Mouse (Mus musculus): ENCODE measurements around the gene Ift27. TPM values are rescaled to one million over a fixed set of nuclear protein-coding genes. Genes with fewer than 3 reads are reported as not detected.
A peak's percentile ranks its signal among the peaks of the same experiment; 100 is the strongest.

The Ift27 gene
- polyA plus RNA-seq, 1 experiment from 2014 or later, result 42.1 TPM

DNA sequence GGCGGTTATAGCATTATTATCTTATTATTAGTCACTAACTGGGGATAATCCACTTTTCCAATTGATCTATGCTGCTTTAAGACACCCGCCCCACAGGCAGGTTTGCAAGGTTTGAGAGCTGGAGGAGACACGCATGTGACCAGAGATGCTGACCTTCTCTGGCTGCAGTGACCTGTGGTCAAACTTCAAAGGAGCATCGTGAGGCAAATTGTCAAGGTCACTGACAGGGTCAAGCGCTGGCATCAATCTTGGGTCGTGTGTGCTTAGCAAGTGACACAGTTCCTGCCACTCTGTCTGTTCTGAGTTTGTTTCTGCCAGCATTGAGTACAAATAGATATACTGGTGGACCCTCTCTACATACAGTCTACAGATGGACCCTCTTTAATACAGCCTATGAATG, 39.3 kb downstream of the Ift27 start:
- Histone ChIP-seq H3K4me3 (ENCODE audit: low read depth, low read length) (no peak overlapping the region), H3K27ac (ENCODE audit: low read depth, low read length) (no peak overlapping the region), H3K9ac (ENCODE audit: low read depth, low read length) (no peak overlapping the region), H3K4me1 (ENCODE audit: control insufficient read depth, insufficient read depth, low read length) (no peaks in the 10 kb centered on the region), H3K9me3 (replicated peaks; ENCODE audit: control insufficient read depth, low read length) (no peaks in the 10 kb centered on the region), H3K36me3 (ENCODE audit: control insufficient read depth, insufficient read depth, low read length) (no peaks in the 10 kb centered on the region), H3K27me3 (ENCODE audit: control insufficient read depth, insufficient read depth, low read length) (no peaks in the 10 kb centered on the region), H3K4me2 (no peak overlapping the region)
- WGBS (ENCODE audit: insufficient replicate concordance), result 51% methylated on average over 6 of the region's 6 CpGs
- no peak for ATAC-seq (replicated peaks; ENCODE audit: insufficient number of reproducible peaks, low FRiP score, low TSS enrichment)

DNA sequence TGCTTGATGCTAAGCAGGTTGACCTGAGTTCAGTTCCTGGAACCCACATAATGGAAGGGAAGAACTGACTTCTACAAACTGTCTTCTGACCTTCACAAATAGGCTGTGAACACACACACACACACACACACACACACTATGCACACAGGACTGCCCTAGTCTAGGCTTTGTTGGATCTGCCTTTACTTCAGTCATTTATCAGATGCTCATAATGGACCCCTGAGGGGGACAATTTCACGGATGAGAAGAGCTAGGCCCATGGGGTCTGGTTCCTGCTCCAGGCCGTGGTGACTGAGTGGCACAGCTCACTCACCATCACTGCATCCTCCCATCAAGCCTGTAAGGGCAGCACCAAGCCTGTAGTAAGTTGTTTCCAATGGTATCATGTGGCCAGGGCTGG, 40.5 kb downstream of the Ift27 start:
- 49% methylated on average over 2 of the region's 2 CpGs for WGBS (ENCODE audit: insufficient replicate concordance)
- H3K4me2 ChIP-seq, result no peak overlapping the region
- no peaks in the 10 kb centered on the region for H3K27me3 ChIP-seq (ENCODE audit: control insufficient read depth, insufficient read depth, low read length)
- H3K4me3 ChIP-seq (ENCODE audit: low read depth, low read length), result no peak overlapping the region
- no peaks in the 10 kb centered on the region for H3K9me3 ChIP-seq (replicated peaks; ENCODE audit: control insufficient read depth, low read length)
- H3K36me3 ChIP-seq (ENCODE audit: control insufficient read depth, insufficient read depth, low read length), result no peaks in the 10 kb centered on the region
- no peak overlapping the region for H3K9ac ChIP-seq (ENCODE audit: low read depth, low read length)
- no peak for ATAC-seq (replicated peaks; ENCODE audit: insufficient number of reproducible peaks, low FRiP score, low TSS enrichment)
- H3K27ac ChIP-seq (ENCODE audit: low read depth, low read length), result no peak overlapping the region
- H3K4me1 ChIP-seq (ENCODE audit: control insufficient read depth, insufficient read depth, low read length), result no peaks in the 10 kb centered on the region

DNA sequence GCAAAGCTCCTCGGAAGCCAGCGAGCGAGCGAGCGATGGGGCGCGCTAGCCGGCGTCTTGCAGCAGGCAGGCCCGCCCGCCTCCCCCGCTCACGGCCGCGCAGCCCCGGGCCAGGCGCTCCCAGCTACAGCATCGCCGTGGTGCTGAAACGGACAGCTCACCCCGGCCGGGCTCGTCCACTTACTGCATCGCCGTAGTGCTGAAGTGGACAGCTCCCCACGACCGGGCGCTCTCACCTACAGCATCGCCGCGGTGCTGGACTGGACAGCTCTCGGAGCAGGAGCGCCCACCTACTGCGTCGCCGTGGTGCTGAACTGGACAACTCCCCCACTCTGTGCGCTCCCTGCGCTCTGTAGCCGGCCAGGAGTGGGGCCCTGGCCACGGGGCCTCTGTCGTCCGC, 54.2 kb downstream of the Ift27 start, which contains the start of gene Cacng2:
Gene Cacng2 (minus strand): TSS at position 325 of the 400 bp plus-strand sequence.
- Histone ChIP-seq H3K4me1 (ENCODE audit: control insufficient read depth, insufficient read depth, low read length) (no peaks in the 10 kb centered on the region; the same call in 1 of the 2 replicates), H3K9ac (ENCODE audit: low read depth, low read length) (no peak within 1 kb of the TSS), H3K4me3 (ENCODE audit: low read depth, low read length) (peak within 1 kb of the TSS; percentile 23), H3K4me2 (peak within 1 kb of the TSS; percentile 57), H3K27ac (ENCODE audit: low read depth, low read length) (no peak within 1 kb of the TSS), H3K27me3 (ENCODE audit: control insufficient read depth, insufficient read depth, low read length) (peaks cover 17% of the 10 kb centered on the region), H3K9me3 (replicated peaks; ENCODE audit: control insufficient read depth, low read length) (no peaks in the 10 kb centered on the region), H3K36me3 (ENCODE audit: control insufficient read depth, insufficient read depth, low read length) (no peaks in the 10 kb centered on the region)
- under 1% methylated on average over 41 of the region's 42 CpGs for WGBS (ENCODE audit: insufficient replicate concordance)
- ATAC-seq (replicated peaks; ENCODE audit: insufficient number of reproducible peaks, low FRiP score, low TSS enrichment), result peak; percentile 87

DNA sequence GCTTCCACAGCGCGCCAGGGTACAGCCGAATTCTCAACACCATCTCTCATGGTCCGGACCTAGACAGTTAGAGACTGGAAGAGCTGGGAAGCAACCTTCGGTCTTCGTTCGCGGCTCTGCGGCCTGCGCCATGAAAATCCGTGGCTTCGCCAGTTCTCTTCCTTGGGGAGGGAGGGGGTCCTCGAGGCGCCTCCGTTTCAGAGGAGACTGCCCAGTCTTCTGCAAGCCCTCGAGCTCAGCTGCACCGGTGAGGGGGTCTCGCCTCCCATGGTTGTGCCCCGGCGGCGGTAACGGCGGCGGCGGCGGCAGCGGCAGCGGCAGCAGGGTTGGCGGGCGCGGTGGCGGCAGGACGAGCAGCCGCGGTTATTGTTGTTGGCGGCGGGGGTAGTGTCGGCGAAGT, 54.7 kb downstream of the Ift27 start:
- Histone ChIP-seq H3K27ac (ENCODE audit: low read depth, low read length) (no peak overlapping the region), H3K4me3 (ENCODE audit: low read depth, low read length) (peak overlapping the region; percentile 23), H3K9ac (ENCODE audit: low read depth, low read length) (no peak overlapping the region), H3K36me3 (ENCODE audit: control insufficient read depth, insufficient read depth, low read length) (no peaks in the 10 kb centered on the region), H3K9me3 (replicated peaks; ENCODE audit: control insufficient read depth, low read length) (no peaks in the 10 kb centered on the region), H3K4me1 (ENCODE audit: control insufficient read depth, insufficient read depth, low read length) (no peaks in the 10 kb centered on the region; the same call in 1 of the 2 replicates), H3K4me2 (peak overlapping the region; percentile 57), H3K27me3 (ENCODE audit: control insufficient read depth, insufficient read depth, low read length) (peaks cover 17% of the 10 kb centered on the region)
- WGBS (ENCODE audit: insufficient replicate concordance), result 10% methylated on average over 37 of the region's 39 CpGs
- ATAC-seq (replicated peaks; ENCODE audit: insufficient number of reproducible peaks, low FRiP score, low TSS enrichment), result no peak; the same call in 1 of the 2 replicates

DNA sequence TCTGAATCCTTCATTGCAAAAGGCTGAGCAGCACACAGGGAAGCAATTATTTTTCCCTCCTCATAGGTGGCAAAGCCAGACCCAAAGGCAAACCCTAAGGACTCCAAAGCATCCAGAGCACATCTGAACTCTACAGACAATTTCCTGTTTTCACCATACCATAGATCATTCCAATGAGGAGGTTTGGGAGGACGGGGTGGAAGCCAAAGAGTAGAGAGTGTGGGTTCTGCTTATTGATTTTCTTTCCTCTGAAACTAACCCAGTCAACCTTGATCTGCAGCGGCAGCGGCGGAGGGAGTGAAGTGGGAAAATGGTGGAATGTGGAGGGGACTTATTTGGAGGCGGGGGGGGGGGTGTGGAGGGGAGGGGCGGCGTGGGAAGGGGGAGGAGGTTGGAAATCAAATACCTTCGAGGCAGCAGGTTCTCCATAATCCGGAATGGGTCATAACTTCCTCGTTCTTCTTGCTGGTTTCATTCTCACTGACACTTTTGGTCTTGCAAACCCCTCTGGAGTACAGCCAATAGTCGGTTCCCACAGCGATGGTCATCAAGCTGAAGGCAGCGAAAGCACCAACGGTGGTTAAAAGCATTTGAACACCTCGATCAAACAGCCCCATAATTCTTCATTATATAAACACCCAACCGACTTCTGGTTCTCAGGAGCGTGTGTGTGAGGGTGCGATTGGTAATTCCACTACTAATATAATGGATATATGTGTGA, 55.5 kb downstream of the Ift27 start:
- no peaks in the 10 kb centered on the region for H3K9me3 ChIP-seq (replicated peaks; ENCODE audit: control insufficient read depth, low read length)
- 61% methylated on average over 18 of the region's 18 CpGs for WGBS (ENCODE audit: insufficient replicate concordance)
- ATAC-seq (replicated peaks; ENCODE audit: insufficient number of reproducible peaks, low FRiP score, low TSS enrichment), result no peak
- H3K27ac ChIP-seq (ENCODE audit: low read depth, low read length), result no peak overlapping the region
- no peaks in the 10 kb centered on the region; the same call in 1 of the 2 replicates for H3K4me1 ChIP-seq (ENCODE audit: control insufficient read depth, insufficient read depth, low read length)
- H3K9ac ChIP-seq (ENCODE audit: low read depth, low read length), result no peak overlapping the region
- no peaks in the 10 kb centered on the region for H3K36me3 ChIP-seq (ENCODE audit: control insufficient read depth, insufficient read depth, low read length)
- peaks cover 17% of the 10 kb centered on the region for H3K27me3 ChIP-seq (ENCODE audit: control insufficient read depth, insufficient read depth, low read length)
- H3K4me3 ChIP-seq (ENCODE audit: low read depth, low read length), result no peak overlapping the region
- H3K4me2 ChIP-seq, result no peak overlapping the region

DNA sequence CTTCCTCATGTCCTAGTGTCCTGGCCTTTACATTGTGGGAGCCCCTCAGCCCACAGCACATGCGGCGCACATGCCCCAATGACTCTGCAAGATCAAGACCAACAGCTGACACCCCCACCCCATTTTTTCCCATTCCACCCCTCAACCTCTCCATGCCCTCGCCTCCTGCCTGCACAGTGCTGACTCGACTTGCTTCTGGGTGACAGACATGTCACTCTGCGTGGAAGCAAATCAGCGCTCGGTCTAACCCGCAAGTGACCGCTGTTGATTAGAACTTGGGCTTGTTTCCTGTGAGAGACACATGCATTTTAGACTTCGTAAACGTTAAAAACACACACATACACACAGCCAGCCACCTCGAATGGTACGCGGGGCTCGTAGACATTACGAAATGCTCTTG, 56.2 kb downstream of the Ift27 start:
- peaks cover 17% of the 10 kb centered on the region for H3K27me3 ChIP-seq (ENCODE audit: control insufficient read depth, insufficient read depth, low read length)
- no peak overlapping the region for H3K9ac ChIP-seq (ENCODE audit: low read depth, low read length)
- ATAC-seq (replicated peaks; ENCODE audit: insufficient number of reproducible peaks, low FRiP score, low TSS enrichment), result no peak
- H3K4me1 ChIP-seq (ENCODE audit: control insufficient read depth, insufficient read depth, low read length), result no peaks in the 10 kb centered on the region; the same call in 1 of the 2 replicates
- no peak overlapping the region for H3K4me3 ChIP-seq (ENCODE audit: low read depth, low read length)
- no peak overlapping the region for H3K4me2 ChIP-seq
- 84% methylated on average over 16 of the region's 16 CpGs for WGBS (ENCODE audit: insufficient replicate concordance)
- no peaks in the 10 kb centered on the region for H3K9me3 ChIP-seq (replicated peaks; ENCODE audit: control insufficient read depth, low read length)
- H3K27ac ChIP-seq (ENCODE audit: low read depth, low read length), result no peak overlapping the region
- H3K36me3 ChIP-seq (ENCODE audit: control insufficient read depth, insufficient read depth, low read length), result no peaks in the 10 kb centered on the region

DNA sequence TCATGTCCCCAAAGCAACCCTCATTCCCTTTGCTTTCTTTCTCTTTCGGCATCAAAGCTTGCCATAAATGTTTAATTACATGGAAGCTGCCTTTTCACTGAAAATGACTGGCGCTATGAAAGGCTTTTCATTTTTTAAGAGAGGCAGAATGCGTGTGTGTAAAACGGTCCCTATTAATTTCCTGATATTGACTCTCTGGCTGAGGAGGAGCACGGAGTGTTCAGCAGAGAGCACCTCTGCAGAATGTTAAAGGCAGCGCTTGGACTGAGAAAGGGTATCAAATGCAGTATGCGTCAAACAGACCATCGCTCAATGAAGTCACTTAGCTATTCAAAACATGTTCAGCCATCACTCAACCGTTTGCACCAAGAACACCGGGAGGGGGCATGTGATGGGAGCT, 57.0 kb downstream of the Ift27 start:
- Histone ChIP-seq H3K4me3 (ENCODE audit: low read depth, low read length) (no peak overlapping the region), H3K9ac (ENCODE audit: low read depth, low read length) (no peak overlapping the region), H3K4me2 (no peak overlapping the region), H3K27me3 (ENCODE audit: control insufficient read depth, insufficient read depth, low read length) (peaks cover 17% of the 10 kb centered on the region), H3K4me1 (ENCODE audit: control insufficient read depth, insufficient read depth, low read length) (no peaks in the 10 kb centered on the region; the same call in 1 of the 2 replicates), H3K36me3 (ENCODE audit: control insufficient read depth, insufficient read depth, low read length) (no peaks in the 10 kb centered on the region), H3K27ac (ENCODE audit: low read depth, low read length) (no peak overlapping the region), H3K9me3 (replicated peaks; ENCODE audit: control insufficient read depth, low read length) (no peaks in the 10 kb centered on the region)
- ATAC-seq (replicated peaks; ENCODE audit: insufficient number of reproducible peaks, low FRiP score, low TSS enrichment), result no peak
- WGBS (ENCODE audit: insufficient replicate concordance), result 79% methylated on average over 10 of the region's 10 CpGs

DNA sequence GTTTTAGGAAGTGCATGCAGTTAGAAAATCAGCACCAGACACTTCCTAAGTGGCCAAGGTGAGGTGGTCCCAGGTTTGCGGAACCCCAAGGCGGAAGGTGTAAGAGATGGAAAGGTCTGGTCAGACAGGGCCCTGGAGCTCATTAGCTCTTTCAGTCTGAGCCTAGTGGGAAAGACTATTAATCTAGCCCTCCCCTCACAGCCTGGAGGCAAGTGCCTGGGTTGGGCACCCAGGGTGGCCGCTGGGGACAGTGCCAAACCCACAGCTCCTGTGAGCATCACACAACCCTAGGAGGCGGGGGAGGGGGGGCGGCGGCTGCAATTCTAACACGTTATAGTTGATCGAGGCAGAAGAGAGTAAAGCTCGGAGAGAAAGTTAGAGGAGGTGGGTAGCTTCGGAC, 57.7 kb downstream of the Ift27 start:
- Histone ChIP-seq H3K27ac (ENCODE audit: low read depth, low read length) (no peak overlapping the region), H3K4me3 (ENCODE audit: low read depth, low read length) (no peak overlapping the region), H3K9me3 (replicated peaks; ENCODE audit: control insufficient read depth, low read length) (no peaks in the 10 kb centered on the region), H3K36me3 (ENCODE audit: control insufficient read depth, insufficient read depth, low read length) (no peaks in the 10 kb centered on the region), H3K4me1 (ENCODE audit: control insufficient read depth, insufficient read depth, low read length) (no peaks in the 10 kb centered on the region; the same call in 1 of the 2 replicates), H3K9ac (ENCODE audit: low read depth, low read length) (no peak overlapping the region), H3K27me3 (ENCODE audit: control insufficient read depth, insufficient read depth, low read length) (peaks cover 17% of the 10 kb centered on the region), H3K4me2 (no peak overlapping the region)
- 63% methylated on average over 10 of the region's 10 CpGs for WGBS (ENCODE audit: insufficient replicate concordance)
- no peak for ATAC-seq (replicated peaks; ENCODE audit: insufficient number of reproducible peaks, low FRiP score, low TSS enrichment)

Measured in heart, embryonic 11.5 days (tissue).